Mouse (Mus musculus) embryonic facial prominence, embryonic 11.5 days (tissue): ENCODE measurements around the gene Ilvbl. TPM values are rescaled to one million over a fixed set of nuclear protein-coding genes. Genes with fewer than 3 reads are reported as not detected.

Experiments used
- ATAC-seq: fragments of 200-750 bp; cut with Nextera tagmentation; replicated peaks from 2 replicates; pipeline ENCODE4 v1.8.0; 2017; ENCODE audit warnings: low read depth; ENCODE audit not compliant: insufficient number of reproducible peaks, low FRiP score, low TSS enrichment
- DNase-seq: peaks from one replicate; pipeline ENCODE4 v3.0.0-alpha.2; 2015; ENCODE audit warnings: low spot score
- H3K27ac ChIP-seq: fragments of 300-500 bp; sonication (generic); replicated peaks from 2 replicates; pipeline ENCODE4 v1.5.1; 2014; ENCODE audit warnings: mild to moderate bottlenecking, low read depth, low read length, control low read depth
- H3K27me3 ChIP-seq: fragments of 300-500 bp; sonication (generic); 2 replicates; pipeline ENCODE4 v1.6.1; 2014; ENCODE audit warnings: mild to moderate bottlenecking, low read length, moderate library complexity, mixed read lengths; ENCODE audit not compliant: control insufficient read depth, insufficient read depth
- H3K36me3 ChIP-seq: fragments of 300-500 bp; sonication (generic); replicated peaks from 2 replicates; pipeline ENCODE4 v1.6.1; 2014; ENCODE audit warnings: low read depth, mild to moderate bottlenecking, low read length, moderate library complexity, mixed read lengths; ENCODE audit not compliant: control insufficient read depth, insufficient read depth
- H3K4me1 ChIP-seq: fragments of 300-500 bp; sonication (generic); 2 replicates; pipeline ENCODE4 v1.6.1; 2014; ENCODE audit warnings: low read length, mixed read lengths; ENCODE audit not compliant: control insufficient read depth, insufficient read depth
- H3K4me2 ChIP-seq: fragments of 300-500 bp; sonication (generic); 2 replicates; pipeline ENCODE4 v1.6.1; 2014; ENCODE audit warnings: low read depth, mild to moderate bottlenecking, control low read depth, low read length, moderate library complexity
- H3K4me3 ChIP-seq: fragments of 300-500 bp; sonication (generic); 2 replicates; pipeline ENCODE4 v1.5.1; 2014; ENCODE audit warnings: low read depth, low read length, control low read depth
- H3K9ac ChIP-seq: fragments of 300-500 bp; sonication (generic); replicated peaks from 2 replicates; pipeline ENCODE4 v1.6.1; 2014; ENCODE audit warnings: mild to moderate bottlenecking, control low read depth, low read length
- H3K9me3 ChIP-seq: fragments of 300-500 bp; sonication (generic); replicated peaks from 2 replicates; pipeline ENCODE4 v1.6.1; 2016; ENCODE audit warnings: mild to moderate bottlenecking, low read length, inconsistent platforms, mixed read lengths; ENCODE audit not compliant: control insufficient read depth
- WGBS: fragments of 180-500 bp; shearing (Covaris S2); extraction: QIAGEN DNeasy Blood & Tissue Kit; methylation state at CpG from one replicate; pipeline ENCODE4 v1.1.7; 2014; 5-methylcytosine and 5-hydroxymethylcytosine counted together
- polyA plus RNA-seq: library from polyadenylated mRNA; unstranded; fragments of >200 nt; fragmentation: Nextera tagmentation; extraction: Ambion mirVana; gene quantifications from 2 replicates; pipeline ENCODE4 v1.2.1, GENCODE M21; 2014

Ilvbl gene
- polyA plus RNA-seq, 1 experiment from 2014 or later = 28.3 TPM

DNA sequence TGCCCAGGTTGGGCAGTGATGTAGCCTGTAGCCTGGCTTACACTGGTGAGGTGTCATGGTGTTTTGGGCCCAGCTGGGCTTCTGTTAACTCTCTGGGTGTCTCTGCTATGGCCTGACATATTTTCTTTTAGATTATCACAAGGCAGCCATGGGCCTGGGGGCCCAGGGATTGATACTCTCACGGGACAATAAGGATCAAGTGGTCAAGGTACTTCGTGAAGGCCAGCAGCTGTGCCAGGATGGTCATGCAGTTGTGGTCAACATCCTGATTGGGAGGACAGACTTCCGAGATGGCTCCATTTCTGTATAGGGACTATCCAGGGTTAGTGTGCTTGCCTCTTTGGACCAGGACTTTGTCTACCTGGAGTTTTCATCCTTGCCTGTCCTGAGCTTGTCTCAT, 9.8 kb downstream of the Ilvbl start:
- Histone ChIP-seq H3K4me2 (no peak overlapping the region), H3K36me3 (peaks cover 3% of the 10 kb centered on the region), H3K27ac (no peak overlapping the region), H3K27me3 (no peaks in the 10 kb centered on the region), H3K9ac (no peak overlapping the region), H3K4me1 (no peaks in the 10 kb centered on the region), H3K9me3 (no peaks in the 10 kb centered on the region), H3K4me3 (no peak overlapping the region)
- WGBS = 67% methylated on average over 3 of the region's 3 CpGs
- no peak for ATAC-seq
- DNase-seq = no peak

DNA sequence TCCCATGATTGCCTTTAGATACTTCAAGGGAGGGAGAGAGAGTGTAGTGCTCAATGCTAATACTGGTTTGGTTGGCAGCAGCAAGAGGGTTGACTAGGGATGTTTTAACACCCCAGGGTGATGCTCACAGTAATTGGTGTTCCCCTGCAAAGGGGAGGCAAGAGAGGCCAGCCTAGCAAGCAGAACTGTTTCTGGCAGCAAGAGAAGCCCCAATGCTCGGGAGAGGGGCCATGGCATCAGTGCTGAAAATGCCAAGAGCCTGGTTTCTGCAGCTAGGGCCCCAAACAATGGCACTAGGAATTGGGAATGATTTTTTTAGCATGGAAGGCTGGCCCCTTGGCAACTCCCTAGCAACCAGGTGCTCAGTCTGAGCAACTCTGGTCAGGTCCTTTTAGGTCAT, 10.8 kb downstream of the Ilvbl start:
- 79% methylated on average over 1 of the region's 1 CpGs for WGBS
- H3K36me3 ChIP-seq = peaks cover 8% of the 10 kb centered on the region
- no peak for ATAC-seq

DNA sequence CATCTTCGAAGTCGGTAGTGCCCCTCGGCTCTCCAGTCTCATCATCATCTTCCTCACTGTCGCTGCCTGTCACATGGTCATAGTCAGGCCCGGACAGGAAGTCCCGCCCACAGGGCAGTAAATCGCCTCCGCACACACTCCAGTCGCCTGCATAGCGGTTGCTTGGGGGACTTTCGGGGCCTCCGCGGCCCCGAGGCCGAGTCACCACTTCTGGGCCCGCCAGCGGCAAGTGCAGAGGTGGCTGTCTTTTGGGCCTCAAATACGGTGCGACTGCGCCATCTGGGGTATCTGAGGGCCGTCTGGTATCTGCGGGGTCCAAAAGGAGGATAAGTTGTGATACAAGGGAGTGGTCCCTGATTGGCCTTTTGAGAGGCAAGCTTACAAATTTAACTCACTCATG, 11.5 kb downstream of the Ilvbl start:
- Histone ChIP-seq H3K4me2 (no peak overlapping the region), H3K9me3 (no peaks in the 10 kb centered on the region), H3K4me3 (no peak overlapping the region), H3K27ac (no peak overlapping the region), H3K27me3 (no peaks in the 10 kb centered on the region), H3K9ac (no peak overlapping the region), H3K4me1 (no peaks in the 10 kb centered on the region), H3K36me3 (peaks cover 8% of the 10 kb centered on the region)
- no peak for ATAC-seq
- no peak for DNase-seq
- WGBS = 84% methylated on average over 22 of the region's 22 CpGs

More for the DNA sequence above, 10.8 kb downstream of the Ilvbl start:
- Histone ChIP-seq H3K4me3 (no peak overlapping the region), H3K9ac (no peak overlapping the region), H3K4me2 (no peak overlapping the region), H3K4me1 (no peaks in the 10 kb centered on the region), H3K27me3 (no peaks in the 10 kb centered on the region), H3K9me3 (no peaks in the 10 kb centered on the region), H3K27ac (no peak overlapping the region)
- no peak for DNase-seq

DNA sequence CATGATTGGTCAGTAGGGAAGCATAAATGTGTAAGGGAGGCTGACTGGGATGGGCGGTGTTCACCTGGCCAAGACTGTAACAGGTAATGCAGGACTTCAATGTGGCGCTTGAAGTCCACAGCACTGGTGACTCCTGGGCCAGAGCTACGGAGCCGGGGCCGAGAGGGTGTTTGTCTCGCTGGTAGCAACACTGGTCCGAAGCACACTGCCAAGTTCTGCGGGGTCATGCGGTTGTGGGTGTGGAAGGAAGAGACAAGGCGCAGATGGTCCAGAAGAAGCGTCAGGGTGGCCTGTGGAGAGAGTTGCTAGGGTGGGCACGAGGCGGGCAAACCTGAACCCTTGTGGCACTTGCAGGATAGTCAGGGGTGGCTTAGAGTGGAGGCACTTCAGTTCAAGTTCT, 11.9 kb downstream of the Ilvbl start:
- no peak for ATAC-seq
- WGBS = 96% methylated on average over 13 of the region's 13 CpGs
- H3K36me3 ChIP-seq = peaks cover 8% of the 10 kb centered on the region

DNA sequence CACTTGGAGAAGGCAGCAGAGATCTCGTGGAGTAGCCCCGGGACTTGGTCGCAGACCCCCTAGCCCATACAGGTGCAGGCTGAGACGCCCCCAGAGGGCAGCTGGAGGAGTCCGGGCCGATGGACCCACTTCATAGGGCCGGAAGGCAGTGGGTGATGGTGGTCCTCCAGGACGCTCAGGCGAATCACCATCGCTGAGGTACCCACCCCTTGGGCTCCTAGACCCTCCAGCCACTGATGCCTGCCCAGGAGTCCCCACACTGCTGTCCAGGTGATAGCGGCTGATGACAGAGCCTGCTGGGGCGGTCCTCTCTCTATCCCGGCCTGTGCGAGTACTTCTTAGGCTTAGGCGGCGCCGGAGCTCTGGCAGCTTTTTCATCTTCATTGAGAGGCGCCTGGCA, 15.1 kb downstream of the Ilvbl start:
- Histone ChIP-seq H3K4me1 (no peaks in the 10 kb centered on the region), H3K4me3 (no peak overlapping the region), H3K27ac (no peak overlapping the region), H3K4me2 (no peak overlapping the region), H3K9ac (no peak overlapping the region), H3K9me3 (no peaks in the 10 kb centered on the region), H3K27me3 (no peaks in the 10 kb centered on the region), H3K36me3 (peaks cover 8% of the 10 kb centered on the region)
- DNase-seq (no peak), ATAC-seq (no peak)
- WGBS = 94% methylated on average over 18 of the region's 18 CpGs

More for the DNA sequence above, 11.9 kb downstream of the Ilvbl start:
- no peak for DNase-seq
- Histone ChIP-seq H3K4me3 (no peak overlapping the region), H3K9ac (no peak overlapping the region), H3K27ac (no peak overlapping the region), H3K27me3 (no peaks in the 10 kb centered on the region), H3K4me2 (no peak overlapping the region), H3K4me1 (no peaks in the 10 kb centered on the region), H3K9me3 (no peaks in the 10 kb centered on the region)

DNA sequence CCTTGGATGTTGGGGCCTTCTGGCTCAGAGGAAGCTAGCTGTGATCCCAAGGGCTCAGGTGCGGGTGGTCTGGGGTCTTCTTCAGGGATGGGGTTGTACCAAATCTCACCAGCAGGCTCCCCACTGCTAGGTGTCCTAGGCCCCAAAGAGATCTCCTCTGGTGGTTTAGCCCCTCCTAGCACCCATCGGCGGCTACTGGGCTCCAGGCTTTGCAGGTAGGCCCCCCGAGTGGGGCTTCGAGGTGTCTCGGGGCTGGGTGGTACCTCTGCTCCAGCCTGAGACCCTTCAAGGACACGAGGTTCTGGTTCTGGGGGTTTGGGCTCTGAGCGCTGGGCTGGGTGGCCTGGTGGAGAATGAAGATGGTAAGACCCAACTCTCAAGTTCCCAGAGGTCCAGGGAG, 15.8 kb downstream of the Ilvbl start:
- Histone ChIP-seq H3K36me3 (peaks cover 8% of the 10 kb centered on the region), H3K9me3 (no peaks in the 10 kb centered on the region), H3K27ac (no peak overlapping the region), H3K9ac (no peak overlapping the region), H3K27me3 (no peaks in the 10 kb centered on the region), H3K4me2 (no peak overlapping the region), H3K4me1 (no peaks in the 10 kb centered on the region), H3K4me3 (no peak overlapping the region)
- WGBS = 92% methylated on average over 8 of the region's 8 CpGs
- no peak for ATAC-seq
- DNase-seq = no peak

DNA sequence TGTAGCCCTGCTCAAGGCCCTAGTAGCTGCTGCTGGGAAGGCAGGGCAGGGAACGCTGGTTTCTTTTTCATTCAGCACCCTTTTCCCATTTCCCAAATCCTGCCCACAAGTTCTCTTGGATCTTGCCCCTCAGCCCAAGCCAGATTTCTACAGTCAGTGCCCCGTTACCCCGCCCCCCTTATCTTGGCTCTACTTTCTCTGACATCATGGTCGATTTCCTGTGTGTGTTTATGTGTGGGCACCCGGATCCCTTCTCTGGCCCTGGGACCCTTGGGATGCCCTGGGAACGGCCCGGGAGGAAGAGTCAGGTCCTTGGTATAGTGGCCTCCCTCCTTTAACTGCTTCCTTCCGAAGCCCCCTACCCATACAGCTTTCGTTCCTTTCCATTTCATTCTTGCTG, 16.6 kb downstream of the Ilvbl start:
- no peak for ATAC-seq
- peak overlapping the region; percentile 76 for H3K4me2 ChIP-seq
- H3K4me3 ChIP-seq = peak overlapping the region; percentile 60
- peaks cover 8% of the 10 kb centered on the region for H3K36me3 ChIP-seq
- H3K27me3 ChIP-seq = no peaks in the 10 kb centered on the region
- H3K4me1 ChIP-seq = no peaks in the 10 kb centered on the region
- 30% methylated on average over 9 of the region's 9 CpGs for WGBS
- DNase-seq = no peak
- H3K27ac ChIP-seq = peak overlapping the region; percentile 47; the same call in 1 of the 2 replicates
- H3K9me3 ChIP-seq = no peaks in the 10 kb centered on the region
- peak overlapping the region; percentile 73 for H3K9ac ChIP-seq

DNA sequence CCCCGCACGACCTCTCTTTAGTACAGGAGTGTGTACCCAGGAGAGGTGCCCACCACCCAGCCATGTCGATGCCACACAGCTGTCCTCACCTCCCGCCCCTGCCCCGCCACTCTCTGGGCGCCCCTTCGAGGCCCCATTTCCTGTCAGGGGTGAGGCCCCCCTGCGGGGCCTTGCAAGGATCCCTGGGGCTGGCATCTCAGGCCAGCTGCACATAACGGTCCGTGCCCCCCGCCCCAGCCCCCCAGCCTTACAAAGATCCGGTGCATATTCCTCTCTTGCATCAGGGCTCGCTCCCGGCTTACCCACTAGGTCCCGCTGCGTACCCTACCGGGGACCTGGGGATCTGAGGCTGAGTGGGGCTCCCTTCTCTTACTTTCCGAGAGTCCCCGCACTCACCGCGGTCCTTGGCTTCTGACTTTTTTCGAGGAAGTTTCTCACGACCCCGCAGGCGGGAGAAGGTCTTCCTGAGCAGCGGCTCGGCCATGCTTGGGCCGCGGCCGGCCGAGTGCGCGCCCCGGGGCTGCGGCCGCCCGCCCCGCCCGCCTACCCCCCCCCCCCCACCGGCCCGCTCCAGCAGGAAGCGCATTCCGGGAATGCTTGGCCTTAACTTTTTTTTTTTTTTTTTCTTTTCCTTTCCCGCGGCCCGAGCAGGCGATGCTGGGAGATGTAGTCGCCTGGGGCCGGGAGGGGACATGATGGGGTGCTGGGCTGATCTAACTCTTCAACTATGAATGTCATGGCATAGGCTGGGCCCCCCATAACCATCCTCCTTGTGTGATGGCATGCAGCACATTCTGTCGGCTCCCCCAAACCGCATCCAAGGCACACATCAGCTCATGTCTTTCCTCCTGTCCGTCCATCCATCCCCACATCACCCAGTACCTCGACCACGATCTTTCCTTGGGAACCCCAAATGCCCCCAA, 17.5 kb downstream of the Ilvbl start, which contains the start of gene Syde1:
TSS of gene Syde1 (minus strand) at position 559 of the 923 bp plus-strand sequence.
- H3K4me3 ChIP-seq = peak within 1 kb of the TSS; percentile 60
- DNase-seq (peak; percentile 76), ATAC-seq (peak; percentile 66)
- peak within 1 kb of the TSS; percentile 47; the same call in 1 of the 2 replicates for H3K27ac ChIP-seq
- H3K36me3 ChIP-seq = peaks cover 8% of the 10 kb centered on the region
- no peaks in the 10 kb centered on the region for H3K4me1 ChIP-seq
- H3K9me3 ChIP-seq = no peaks in the 10 kb centered on the region
- H3K27me3 ChIP-seq = no peaks in the 10 kb centered on the region
- peak within 1 kb of the TSS; percentile 76 for H3K4me2 ChIP-seq
- WGBS = 5% methylated on average over 45 of the region's 54 CpGs
- H3K9ac ChIP-seq = peak within 1 kb of the TSS; percentile 73
